Mouse (Mus musculus) embryonic facial prominence, embryonic 14.5 days (tissue): ENCODE data around the gene Por. TPM values are rescaled to one million over a fixed set of nuclear protein-coding genes. Genes with fewer than 3 reads are reported as not detected.
A peak's percentile ranks its signal among the peaks of the same experiment; 100 is the strongest.

Experiments used
- ATAC-seq: fragments of 200-750 bp; cut with Nextera tagmentation; 2 replicates; pipeline ENCODE4 v1.8.0; 2017; ENCODE audit warnings: low read depth, moderate number of reproducible peaks, moderate TSS enrichment
- DNase-seq: peaks from one replicate; pipeline ENCODE4 v3.0.0-alpha.2; 2015; ENCODE audit warnings: low spot score
- H3K27ac ChIP-seq: fragments of 300-500 bp; sonication (generic); replicated peaks from 2 replicates; pipeline ENCODE4 v1.5.1; 2014; ENCODE audit warnings: low read depth, mild to moderate bottlenecking, low read length, moderate library complexity
- H3K27me3 ChIP-seq: fragments of 300-500 bp; sonication (generic); replicated peaks from 2 replicates; pipeline ENCODE4 v1.6.1; 2014; ENCODE audit warnings: low read length; ENCODE audit not compliant: control insufficient read depth, insufficient read depth
- H3K36me3 ChIP-seq: fragments of 300-500 bp; sonication (generic); 2 replicates; pipeline ENCODE4 v1.6.1; 2014; ENCODE audit warnings: low read length, mixed read lengths; ENCODE audit not compliant: control insufficient read depth, insufficient read depth
- H3K4me1 ChIP-seq: fragments of 300-500 bp; sonication (generic); 2 replicates; pipeline ENCODE4 v1.6.1; 2014; ENCODE audit warnings: antibody characterized with exemption, low read length; ENCODE audit not compliant: control insufficient read depth, insufficient read depth
- H3K4me2 ChIP-seq: fragments of 300-500 bp; sonication (generic); 2 replicates; pipeline ENCODE4 v1.6.1; 2014; ENCODE audit warnings: low read depth, mild to moderate bottlenecking, low read length, moderate library complexity, mixed read lengths
- H3K4me3 ChIP-seq: fragments of 300-500 bp; sonication (generic); 2 replicates; pipeline ENCODE4 v1.5.1; 2014; ENCODE audit warnings: low read depth, mild to moderate bottlenecking, low read length
- H3K9ac ChIP-seq: fragments of 300-500 bp; sonication (generic); 2 replicates; pipeline ENCODE4 v1.6.1; 2014; ENCODE audit warnings: low read depth, mild to moderate bottlenecking, low read length, moderate library complexity, mixed read lengths
- H3K9me3 ChIP-seq: fragments of 300-500 bp; sonication (generic); 2 replicates; pipeline ENCODE4 v1.6.1; 2016; ENCODE audit warnings: low read length; ENCODE audit not compliant: control insufficient read depth
- WGBS: fragments of 180-500 bp; shearing (Covaris S2); extraction: QIAGEN DNeasy Blood & Tissue Kit; methylation state at CpG from one replicate; pipeline ENCODE4 v1.1.7; 2014; 5-methylcytosine and 5-hydroxymethylcytosine counted together
- polyA plus RNA-seq: library from polyadenylated mRNA; unstranded; fragments of >200 nt; fragmentation: Nextera tagmentation; extraction: Ambion mirVana; gene quantifications from 2 replicates; pipeline ENCODE4 v1.2.1, GENCODE M21; 2014

The Por gene
- polyA plus RNA-seq, 1 experiment from 2014 or later = 61.8 TPM

GRCm38 (mm10) chr5:135709716-135710115 lies 39.9 kb downstream of the Por start:
- Histone ChIP-seq H3K36me3 (peaks cover 36% of the 10 kb centered on the region), H3K9ac (no peak overlapping the region), H3K4me2 (no peak overlapping the region), H3K9me3 (no peaks in the 10 kb centered on the region), H3K4me3 (no peak overlapping the region), H3K4me1 (peaks cover 4% of the 10 kb centered on the region; the same call in 1 of the 2 replicates), H3K27ac (no peak overlapping the region), H3K27me3 (no peaks in the 10 kb centered on the region)
- no peak for DNase-seq
- WGBS = 90% methylated on average over 5 of the region's 5 CpGs
- no peak for ATAC-seq

- Histone ChIP-seq H3K4me2 (no peak overlapping the region), H3K9ac (no peak overlapping the region), H3K9me3 (no peaks in the 10 kb centered on the region), H3K27ac (no peak overlapping the region), H3K36me3 (peaks cover 29% of the 10 kb centered on the region), H3K4me1 (peaks cover 4% of the 10 kb centered on the region; the same call in 1 of the 2 replicates), H3K4me3 (no peak overlapping the region), H3K27me3 (no peaks in the 10 kb centered on the region)
- 82% methylated on average over 7 of the region's 7 CpGs for WGBS
- DNase-seq (no peak), ATAC-seq (no peak)
These were observed 40.9 kb downstream of the Por start for GRCm38 (mm10) chr5:135710599-135711214.

GRCm38 (mm10) chr5:135711582-135712355 lies 41.9 kb downstream of the Por start:
- Histone ChIP-seq H3K9me3 (no peaks in the 10 kb centered on the region), H3K36me3 (peaks cover 28% of the 10 kb centered on the region), H3K4me2 (no peak overlapping the region), H3K27me3 (no peaks in the 10 kb centered on the region), H3K4me1 (peaks cover 4% of the 10 kb centered on the region; the same call in 1 of the 2 replicates), H3K9ac (no peak overlapping the region), H3K27ac (no peak overlapping the region), H3K4me3 (no peak overlapping the region)
- DNase-seq (no peak), ATAC-seq (no peak)
- 86% methylated on average over 13 of the region's 13 CpGs for WGBS

GRCm38 (mm10) chr5:135712803-135713202 lies 43.0 kb downstream of the Por start:
- Histone ChIP-seq H3K4me1 (peaks cover 4% of the 10 kb centered on the region; the same call in 1 of the 2 replicates), H3K27ac (no peak overlapping the region), H3K9me3 (no peaks in the 10 kb centered on the region), H3K36me3 (peaks cover 28% of the 10 kb centered on the region), H3K27me3 (no peaks in the 10 kb centered on the region), H3K4me2 (no peak overlapping the region), H3K9ac (no peak overlapping the region), H3K4me3 (no peak overlapping the region)
- 84% methylated on average over 4 of the region's 4 CpGs for WGBS
- DNase-seq (no peak), ATAC-seq (no peak)

GRCm38 (mm10) chr5:135713441-135714218 lies 43.8 kb downstream of the Por start:
- Histone ChIP-seq H3K4me3 (no peak overlapping the region), H3K9me3 (no peaks in the 10 kb centered on the region), H3K27me3 (no peaks in the 10 kb centered on the region), H3K4me2 (no peak overlapping the region), H3K4me1 (peaks cover 4% of the 10 kb centered on the region; the same call in 1 of the 2 replicates), H3K9ac (no peak overlapping the region), H3K27ac (no peak overlapping the region), H3K36me3 (peaks cover 23% of the 10 kb centered on the region)
- DNase-seq = peak; percentile 50
- WGBS = 66% methylated on average over 16 of the region's 16 CpGs
- no peak for ATAC-seq

- H3K27ac ChIP-seq = no peak overlapping the region
- H3K27me3 ChIP-seq = no peaks in the 10 kb centered on the region
- peaks cover 28% of the 10 kb centered on the region for H3K36me3 ChIP-seq
- WGBS = 47% methylated on average over 10 of the region's 10 CpGs
- DNase-seq (no peak), ATAC-seq (no peak)
- no peak overlapping the region for H3K4me2 ChIP-seq
- no peaks in the 10 kb centered on the region for H3K9me3 ChIP-seq
- no peak overlapping the region for H3K4me3 ChIP-seq
- no peak overlapping the region for H3K9ac ChIP-seq
- peaks cover 4% of the 10 kb centered on the region; the same call in 1 of the 2 replicates for H3K4me1 ChIP-seq
These were observed 45.8 kb downstream of the Por start for GRCm38 (mm10) chr5:135715624-135716023.

- no peaks in the 10 kb centered on the region for H3K27me3 ChIP-seq
- no peaks in the 10 kb centered on the region for H3K9me3 ChIP-seq
- no peak overlapping the region for H3K4me3 ChIP-seq
- peaks cover 28% of the 10 kb centered on the region for H3K36me3 ChIP-seq
- peaks cover 11% of the 10 kb centered on the region for H3K4me1 ChIP-seq
- ATAC-seq (no peak), DNase-seq (no peak)
- no peak overlapping the region for H3K9ac ChIP-seq
- no peak overlapping the region for H3K4me2 ChIP-seq
- WGBS = 76% methylated on average over 10 of the region's 10 CpGs
- H3K27ac ChIP-seq = no peak overlapping the region
These were observed 49.8 kb downstream of the Por start for GRCm38 (mm10) chr5:135719586-135720120.

- 65% methylated on average over 3 of the region's 3 CpGs for WGBS
- Histone ChIP-seq H3K36me3 (peaks cover 28% of the 10 kb centered on the region), H3K9ac (no peak overlapping the region), H3K27ac (no peak overlapping the region), H3K4me2 (no peak overlapping the region), H3K4me3 (no peak overlapping the region), H3K4me1 (peaks cover 15% of the 10 kb centered on the region), H3K9me3 (no peaks in the 10 kb centered on the region), H3K27me3 (no peaks in the 10 kb centered on the region)
- DNase-seq (no peak), ATAC-seq (no peak)
These were observed 50.3 kb downstream of the Por start for GRCm38 (mm10) chr5:135720121-135720520.
